Mouse (Mus musculus): ENCODE data around the gene Pim3.

- TF ChIP-seq CTCF (IDR thresholded peaks at IDR 0.05; ENCODE audit: low read depth) (no peak), EP300 (IDR thresholded peaks at IDR 0.05; ENCODE audit: low read depth) (no peak)
These were observed 28.0 kb downstream of the Pim3 start for GRCm38 (mm10) chr15:88889994-88890393.
